Mouse (Mus musculus): Measurements from ENCODE around the gene Ciapin1.

Gene Ciapin1

DNA sequence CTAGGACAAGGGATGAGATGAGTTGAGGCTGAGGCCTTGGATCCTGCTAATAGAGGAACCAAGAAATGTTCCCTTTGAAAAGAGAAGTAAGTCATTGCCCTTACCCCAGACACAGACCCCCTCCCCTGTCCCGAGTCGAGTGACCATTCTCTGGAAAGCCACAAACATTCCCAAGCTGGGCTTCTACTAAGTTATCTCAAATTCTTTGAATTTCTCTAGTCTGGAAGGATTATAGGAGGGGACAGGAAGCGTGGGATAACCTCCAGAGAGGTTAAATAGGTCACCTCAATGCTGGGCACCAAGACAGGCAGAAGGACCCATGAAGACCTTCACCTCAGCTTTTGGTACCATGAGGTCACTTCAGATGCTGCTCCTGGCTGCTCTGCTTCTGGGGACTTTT lies 28.0 kb downstream of the Ciapin1 start, which contains the start of gene Ccl17:
Gene Ccl17, plus strand, starts transcription at position 301 of the 400 bp plus-strand sequence.
- DNase-seq (ENCODE audit: low spot score in 2 of 2) = no peak

DNA sequence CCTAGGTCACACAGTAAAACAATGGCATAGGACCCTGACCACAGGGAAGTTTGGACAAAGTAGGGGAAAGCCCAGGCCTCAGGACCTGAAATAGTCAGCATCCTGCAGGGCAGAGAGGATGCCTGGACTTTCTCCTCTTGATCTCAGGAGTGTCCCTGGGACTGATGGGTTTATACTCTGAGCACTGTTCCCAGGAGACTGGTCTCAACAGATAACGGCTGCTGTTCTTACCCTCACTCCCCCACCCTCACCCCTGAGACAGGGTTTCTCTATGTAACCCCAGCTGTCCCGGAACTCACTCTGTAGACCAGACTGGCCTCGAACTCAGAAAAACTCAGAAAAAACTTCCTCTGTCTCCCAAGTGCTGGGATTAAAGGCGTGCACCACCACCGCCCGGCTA lies 29.8 kb downstream of the Ciapin1 start:
- no peak for DNase-seq (ENCODE audit: low spot score in 2 of 2)

DNA sequence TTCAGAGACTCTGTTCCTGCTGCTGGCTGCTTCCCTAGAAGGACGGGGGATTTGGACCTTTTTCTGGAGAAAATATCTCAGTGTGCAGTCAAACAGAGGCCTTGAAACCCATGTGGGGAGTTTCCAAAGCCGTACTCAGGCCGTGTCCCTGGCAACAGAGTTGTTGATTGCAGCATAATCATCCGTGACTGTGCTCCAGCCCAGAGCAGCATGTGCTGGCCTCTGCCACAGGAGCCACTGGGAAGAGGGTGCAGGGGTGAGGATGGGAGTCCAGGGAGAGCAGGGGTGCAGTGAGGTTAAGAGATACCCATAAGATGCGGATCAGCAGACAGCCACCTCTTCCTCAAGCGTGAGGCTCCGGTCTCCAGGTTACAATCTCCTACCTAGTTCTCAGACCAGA lies 30.7 kb downstream of the Ciapin1 start:
- no peak for DNase-seq (ENCODE audit: low spot score in 2 of 2)

DNA sequence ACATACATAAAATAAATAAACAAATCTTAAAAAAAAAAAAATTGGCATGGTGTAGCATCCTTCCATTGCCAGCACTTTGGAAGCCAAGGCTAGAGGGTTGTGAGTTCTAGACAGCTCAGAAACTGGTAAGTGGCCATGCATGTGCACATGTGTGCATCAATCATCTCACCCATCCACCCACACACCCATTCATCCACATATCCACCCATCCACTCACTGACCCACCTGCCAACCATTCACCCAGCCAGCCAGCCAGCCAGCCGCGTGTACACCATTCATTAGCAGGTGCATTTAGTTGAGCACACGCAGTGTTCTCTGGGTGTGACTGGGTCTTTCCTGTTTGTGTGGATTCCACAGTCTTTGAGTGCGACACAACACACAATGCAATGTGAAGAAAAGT lies 32.3 kb downstream of the Ciapin1 start:
- no peak for DNase-seq (ENCODE audit: low spot score in 2 of 2)

DNA sequence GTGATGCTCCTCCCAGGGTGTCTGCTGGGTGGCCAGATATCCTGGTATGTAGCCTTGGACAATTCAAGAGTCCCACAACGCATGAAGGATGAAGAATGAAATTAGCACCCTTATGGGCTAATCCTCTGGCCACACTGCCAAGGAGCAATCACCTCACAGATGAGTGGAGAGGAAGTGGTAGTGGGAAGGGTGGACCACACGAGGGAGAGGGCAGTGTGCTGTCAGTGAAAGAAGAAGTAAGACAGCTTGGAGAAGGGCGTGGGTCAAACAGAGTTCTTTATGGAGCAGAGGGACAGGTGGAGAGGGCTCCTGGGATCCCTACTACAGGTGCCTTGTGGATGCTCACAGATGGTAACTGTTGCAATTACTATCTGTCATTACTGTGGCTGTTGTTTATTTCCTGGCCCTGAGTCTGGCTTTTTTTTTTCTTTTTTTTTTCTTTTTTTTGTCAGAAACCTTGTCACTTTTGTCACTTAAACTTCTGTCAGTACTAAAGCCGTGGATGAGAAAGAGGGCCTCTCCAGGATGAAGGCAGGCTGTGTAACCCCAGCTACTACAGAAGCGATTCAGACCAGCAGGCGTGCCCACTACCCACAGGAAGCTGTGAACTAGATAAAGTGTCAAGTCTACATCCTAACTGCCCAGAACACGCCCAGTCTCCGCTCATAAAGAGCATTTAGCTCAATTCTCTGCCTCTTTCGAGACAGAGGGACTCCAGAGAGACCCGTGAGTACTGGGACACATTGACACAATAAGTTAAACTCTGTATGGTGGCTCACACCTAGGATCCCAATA lies 33.4 kb downstream of the Ciapin1 start:
- DNase-seq (ENCODE audit: low spot score in 2 of 2) = no peak

DNA sequence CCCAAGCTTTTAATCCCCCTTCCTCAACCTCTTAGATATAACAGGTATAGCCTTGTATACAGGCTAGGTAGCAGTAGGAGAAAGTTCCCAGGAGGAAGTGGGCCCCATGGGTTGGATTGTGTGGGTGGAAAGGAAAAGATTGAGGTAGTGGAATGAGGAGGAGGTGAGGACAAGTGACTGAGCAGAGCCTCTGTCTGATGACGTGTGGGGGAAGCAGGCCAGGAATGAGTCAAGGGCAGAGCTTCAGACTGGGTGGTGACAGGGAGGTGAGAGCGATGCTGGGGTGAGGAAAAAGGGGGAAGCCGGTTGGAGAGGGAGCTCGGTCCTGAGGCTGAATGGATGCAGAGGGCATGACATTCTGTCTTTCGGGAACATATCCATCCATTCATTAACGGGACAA lies 34.6 kb downstream of the Ciapin1 start:
- no peak for DNase-seq (ENCODE audit: low spot score in 2 of 2)

DNA sequence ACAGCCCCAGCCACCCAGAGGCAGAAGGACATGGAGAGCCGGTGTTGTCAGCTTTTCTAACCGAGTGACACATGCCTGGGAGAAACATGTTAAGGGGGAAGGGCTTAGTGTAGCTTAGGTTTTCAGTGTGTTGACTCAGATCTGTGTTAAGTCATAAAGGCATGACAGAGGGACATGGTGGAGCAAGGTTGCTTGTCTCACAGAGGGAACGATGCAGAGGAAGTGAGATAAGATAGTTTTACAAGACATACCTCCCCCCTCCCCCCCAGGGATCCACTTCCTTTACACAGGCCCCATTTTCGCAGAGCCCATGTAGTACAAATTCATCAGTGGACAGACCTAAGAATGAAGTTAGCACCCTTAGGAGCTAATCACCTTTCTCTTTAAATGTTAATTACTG lies 35.8 kb downstream of the Ciapin1 start:
- DNase-seq (ENCODE audit: low spot score in 2 of 2) = no peak

DNA sequence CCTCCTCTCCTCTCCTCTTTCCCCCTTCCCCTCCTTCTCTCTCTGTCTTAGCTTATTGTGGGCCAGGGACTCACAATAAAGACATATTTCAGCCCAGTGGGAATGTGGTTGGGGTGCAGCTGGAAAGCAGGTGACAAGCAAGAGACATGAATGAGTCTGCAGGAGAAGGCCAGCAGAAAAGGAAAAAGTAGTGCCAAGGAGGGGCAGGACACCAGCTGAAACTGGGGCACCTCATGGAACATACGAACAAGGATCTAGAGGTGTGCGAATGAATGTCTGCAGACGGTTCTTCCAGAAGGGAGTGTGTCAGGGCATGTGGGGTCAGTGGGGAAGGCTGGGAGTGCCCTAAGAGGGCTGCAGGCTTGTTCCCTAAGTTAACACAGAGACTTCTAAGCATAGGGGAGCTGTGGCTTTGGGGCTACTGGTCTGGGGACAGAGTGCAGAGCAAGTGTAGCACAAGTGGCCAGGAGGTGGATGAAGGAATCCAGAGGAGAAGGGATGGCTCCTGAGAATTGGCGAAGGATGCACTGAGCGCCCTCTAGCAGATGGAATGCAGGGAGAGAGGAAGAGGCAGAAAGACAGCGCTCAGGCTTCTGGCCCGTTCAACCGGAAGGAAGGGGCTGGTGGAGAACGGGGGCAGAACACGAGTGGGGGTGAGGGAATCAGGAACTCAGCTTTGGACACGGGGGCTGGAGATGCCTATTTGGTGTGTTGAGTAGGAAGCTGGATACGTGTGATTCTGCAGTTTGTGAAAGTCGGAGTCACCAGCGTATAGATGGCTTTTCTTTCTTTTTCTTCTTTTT lies 36.7 kb downstream of the Ciapin1 start:
- DNase-seq (ENCODE audit: low spot score in 2 of 2) = no peak

DNA sequence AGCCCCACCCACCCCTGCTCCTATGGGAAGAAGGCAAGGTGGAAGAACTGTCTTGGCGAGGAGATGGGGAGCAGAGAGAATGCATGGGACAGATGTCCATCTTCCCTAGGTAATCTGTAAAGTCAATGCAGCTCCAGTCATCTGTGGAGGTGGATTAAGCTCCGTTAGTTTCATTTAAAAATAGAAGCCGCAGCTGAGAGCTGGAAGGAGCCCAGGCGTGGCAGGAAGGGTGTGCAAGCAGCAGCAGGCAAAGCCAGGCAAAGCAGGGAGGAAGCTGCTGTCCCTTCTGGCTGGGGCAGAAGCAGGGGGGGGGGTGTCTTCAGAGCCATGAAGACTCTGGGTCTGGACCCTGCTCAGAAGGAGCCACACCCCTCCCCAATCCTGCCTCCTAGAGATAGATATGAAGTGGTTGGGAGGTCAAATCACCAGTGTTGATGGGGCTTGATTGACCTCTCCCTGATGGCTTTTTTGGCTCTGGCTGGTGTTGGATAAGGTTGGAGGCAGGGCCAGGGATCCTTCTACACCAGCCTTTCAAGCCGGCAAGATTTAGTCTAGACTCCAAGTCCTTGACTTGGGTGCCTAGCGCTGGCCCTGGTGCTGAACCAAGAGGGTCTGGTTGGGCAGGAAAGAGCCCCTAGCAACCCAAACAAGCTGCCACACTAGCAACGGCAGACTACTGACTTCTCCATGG lies 37.7 kb downstream of the Ciapin1 start:
- no peak for DNase-seq (ENCODE audit: low spot score in 2 of 2)

DNA sequence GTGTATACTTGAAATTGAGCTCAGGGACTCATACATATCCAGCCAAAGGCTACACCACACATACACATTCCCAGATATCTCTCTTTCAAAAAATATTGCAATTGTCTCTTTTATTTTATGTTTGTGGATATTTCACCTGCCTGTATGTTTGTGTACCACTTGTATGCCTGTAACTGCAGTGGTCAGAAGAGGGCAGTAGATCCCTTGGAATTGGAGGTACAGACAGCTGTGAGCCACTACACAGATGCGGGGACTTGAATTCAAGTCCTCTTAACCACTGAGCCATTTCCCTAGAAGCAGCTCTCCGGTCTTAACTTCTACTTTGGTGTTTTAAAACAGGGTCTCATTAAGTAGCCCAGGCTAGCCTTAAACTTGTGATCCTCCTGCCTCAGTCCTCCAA lies 43.4 kb downstream of the Ciapin1 start:
- no peak for DNase-seq (ENCODE audit: low spot score in 2 of 2)

DNA sequence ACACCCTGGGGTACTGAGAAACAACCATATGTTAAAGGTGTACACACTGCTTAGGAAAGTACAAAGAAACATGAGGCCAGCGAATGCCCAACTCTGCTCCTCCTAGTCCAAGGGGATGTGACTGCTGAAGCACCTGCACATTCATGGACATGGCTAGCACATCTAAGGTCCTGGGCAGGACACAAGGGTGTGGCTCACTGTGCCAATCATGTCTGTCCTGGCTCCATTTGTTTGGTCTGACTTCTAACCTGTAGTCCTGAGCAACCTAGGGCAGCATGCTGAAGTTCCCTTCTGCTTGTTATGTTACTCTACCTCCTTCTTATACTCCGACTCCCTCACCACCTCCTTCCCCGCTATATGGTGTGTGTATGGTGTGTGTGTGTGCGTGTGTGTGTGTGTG lies 43.8 kb downstream of the Ciapin1 start:
- DNase-seq (ENCODE audit: low spot score in 2 of 2) = no peak

DNA sequence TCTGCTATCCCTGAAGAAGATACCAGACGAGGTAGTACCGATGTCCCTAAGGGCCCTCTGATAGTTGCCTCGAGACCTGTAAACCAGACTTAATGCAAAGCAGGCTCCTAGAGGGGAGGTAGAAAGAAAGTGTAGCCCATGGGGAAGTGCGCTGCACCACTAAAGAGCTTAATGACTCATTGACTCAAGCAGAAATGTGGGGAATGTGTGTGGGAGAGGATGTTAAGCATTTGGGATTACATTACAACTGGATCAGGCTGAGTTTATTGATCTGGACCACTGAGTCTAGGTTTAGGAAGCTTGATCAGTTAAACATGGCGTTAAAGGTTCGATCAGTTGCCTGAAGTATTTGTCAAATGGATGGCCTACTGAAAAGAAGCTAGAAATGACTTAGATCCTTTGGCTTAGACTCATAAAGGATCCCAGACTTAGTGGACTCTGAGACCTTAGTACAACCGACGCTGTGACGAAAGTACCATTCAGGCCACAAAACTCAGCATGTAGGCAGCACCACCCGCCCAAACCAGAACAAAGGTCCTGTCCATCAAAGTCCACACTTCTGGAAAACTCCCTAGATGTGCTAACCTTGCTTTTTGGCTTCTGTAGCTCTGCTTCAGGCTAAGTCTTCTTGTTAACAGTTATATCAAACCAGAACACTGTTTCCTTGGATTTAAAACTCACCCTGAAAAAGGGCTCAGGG lies 48.8 kb downstream of the Ciapin1 start:
- no peak for DNase-seq (ENCODE audit: low spot score in 2 of 2)

DNA sequence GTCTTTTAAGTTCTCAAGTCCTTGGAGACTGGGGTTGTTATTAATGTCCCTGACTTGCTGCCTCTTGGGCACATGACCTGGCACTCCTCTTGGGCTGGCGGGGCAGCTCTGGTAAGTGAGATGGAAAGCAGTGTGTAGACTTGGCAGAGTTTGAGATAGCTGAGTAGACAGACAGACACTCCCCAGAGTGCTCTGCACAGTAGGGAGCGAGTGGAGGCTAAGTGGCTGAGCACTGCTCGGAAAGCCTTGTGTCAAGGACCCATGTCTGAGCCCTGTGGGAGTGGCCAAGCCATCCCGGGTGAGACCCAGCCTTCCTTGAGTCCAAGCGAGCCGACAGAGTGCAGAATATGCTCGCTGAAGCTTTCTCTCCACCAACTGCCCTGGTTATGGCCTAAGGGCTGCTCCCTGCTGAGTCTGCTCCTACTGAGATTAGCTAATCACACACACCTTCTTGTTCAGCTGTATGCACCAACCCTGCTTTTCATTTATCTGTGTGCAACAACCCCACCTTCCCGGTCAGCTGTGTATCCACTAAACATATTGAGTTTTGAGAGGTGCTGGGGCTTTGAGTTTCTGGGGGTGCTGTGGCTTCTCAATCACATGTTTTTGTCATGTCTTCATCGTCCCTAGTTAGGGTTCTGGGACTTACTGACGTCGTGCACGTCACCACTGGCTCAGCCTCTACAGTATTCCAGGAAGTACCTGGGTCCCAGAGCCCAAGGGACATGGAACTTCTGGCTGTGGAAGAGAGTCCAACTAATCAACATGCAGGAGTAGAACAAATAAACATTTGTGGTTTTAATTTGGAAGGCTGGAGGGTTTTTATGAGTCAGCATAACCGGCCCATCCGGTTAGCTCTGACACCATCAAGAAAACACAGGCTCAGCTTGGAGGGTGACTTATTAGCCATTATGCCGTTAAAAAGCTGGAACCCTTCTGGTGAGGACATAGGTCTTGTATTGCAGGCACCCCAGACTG lies 50.3 kb downstream of the Ciapin1 start:
- no peak for DNase-seq (ENCODE audit: low spot score in 2 of 2)

DNA sequence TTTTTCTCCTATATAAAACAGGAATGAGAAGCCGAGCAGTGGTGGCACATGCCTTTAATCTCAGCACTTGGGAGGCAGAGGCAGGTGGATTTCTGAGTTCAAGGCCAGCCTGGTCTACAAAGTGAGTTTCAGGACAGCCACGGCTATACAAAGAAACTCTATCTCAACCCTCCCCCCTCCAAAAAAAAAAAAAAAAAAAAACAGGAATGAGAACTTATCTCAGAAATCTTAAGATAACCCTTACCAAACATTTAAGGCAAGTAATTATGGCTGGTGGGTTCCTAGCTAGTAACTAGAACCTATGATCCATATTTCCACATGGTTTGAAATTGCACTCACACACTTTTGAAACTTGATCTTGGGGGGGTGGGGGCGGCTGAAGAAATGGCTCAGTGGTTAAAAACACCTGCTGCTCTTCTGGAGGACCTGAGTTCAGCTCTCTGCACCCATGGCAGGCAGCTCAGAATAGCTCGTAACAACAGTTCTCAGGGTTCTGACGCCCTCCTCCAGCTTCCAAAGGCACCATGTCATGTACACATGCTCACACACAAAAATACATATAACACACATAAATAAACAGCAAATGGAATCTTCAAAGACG lies 52.1 kb downstream of the Ciapin1 start:
- no peak for DNase-seq (ENCODE audit: low spot score in 2 of 2)

DNA sequence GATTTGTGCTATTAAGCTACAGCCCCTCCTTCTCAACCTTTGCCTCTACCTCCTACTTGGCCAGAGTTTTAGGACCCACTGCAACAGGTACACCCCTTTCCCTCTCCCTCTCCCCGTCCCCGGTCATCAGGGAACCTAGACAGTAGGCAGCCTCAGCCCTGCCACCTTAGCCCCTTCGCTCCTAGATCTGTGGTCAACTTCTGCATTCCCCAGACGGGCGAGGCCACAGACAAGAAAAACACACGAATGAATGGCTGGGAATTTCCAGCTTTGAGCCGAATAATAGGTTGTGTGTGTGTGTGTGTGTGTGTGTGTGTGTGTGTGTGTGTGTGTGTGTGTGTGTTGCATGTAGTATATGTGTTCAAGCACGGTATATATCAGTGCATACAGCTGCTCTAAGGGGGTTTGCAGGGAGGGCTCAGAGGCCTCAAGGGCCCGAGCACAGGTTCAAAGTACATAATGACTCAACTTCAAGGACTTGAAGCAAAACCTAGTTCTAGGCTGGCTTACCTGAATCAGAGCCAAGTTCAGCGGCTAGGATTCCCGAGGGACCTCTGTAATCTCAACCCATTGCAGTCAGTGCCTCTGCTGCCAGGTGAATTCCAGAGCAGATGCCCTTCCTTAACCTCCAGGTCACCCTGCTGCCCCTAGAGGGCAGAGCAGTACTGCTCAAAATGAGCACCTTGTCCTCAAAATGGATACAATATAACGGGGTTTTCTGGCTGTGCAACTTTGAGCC lies 52.7 kb downstream of the Ciapin1 start:
- DNase-seq (ENCODE audit: low spot score in 2 of 2) = no peak

DNA sequence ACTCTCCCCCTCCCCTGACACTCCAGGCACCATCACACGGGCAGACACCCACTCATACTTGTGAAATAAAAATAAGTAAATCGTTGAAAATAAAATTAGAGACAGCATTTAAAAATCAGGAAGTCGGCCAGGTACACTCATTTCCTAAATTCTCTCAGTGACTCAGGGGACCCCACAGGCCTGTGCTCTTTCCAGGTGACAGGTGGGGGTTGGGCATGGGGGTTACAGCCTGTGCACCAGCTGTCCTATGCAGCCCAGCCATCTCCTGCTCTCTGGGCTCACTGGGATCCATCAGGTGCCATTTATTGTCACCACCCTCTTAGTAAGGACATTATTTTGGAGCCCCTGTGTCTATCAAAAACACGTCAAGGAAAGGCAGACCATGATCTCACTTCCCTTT lies 54.3 kb downstream of the Ciapin1 start:
- no peak for DNase-seq (ENCODE audit: low spot score in 2 of 2)

DNA sequence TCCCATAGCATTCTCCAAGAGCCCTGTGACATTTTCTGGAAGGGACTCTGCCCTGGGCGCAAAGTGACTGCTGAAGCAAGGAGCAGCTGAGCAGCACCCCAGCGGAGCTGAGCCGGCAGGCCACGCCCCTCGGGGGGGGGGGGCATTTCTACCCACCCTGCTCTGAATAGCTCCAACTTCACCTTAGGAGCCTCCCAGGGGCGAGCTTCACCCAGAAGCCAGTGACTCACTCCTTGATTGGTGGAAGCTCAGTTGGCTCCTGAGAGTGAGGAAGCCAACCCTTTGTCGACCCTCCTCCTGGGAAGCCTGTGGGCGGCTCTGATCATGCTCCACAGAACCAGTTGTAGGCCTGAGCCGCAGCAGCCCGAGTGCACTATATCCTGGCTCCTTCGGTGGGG lies 56.3 kb downstream of the Ciapin1 start:
- no peak for DNase-seq (ENCODE audit: low spot score in 2 of 2)

DNA sequence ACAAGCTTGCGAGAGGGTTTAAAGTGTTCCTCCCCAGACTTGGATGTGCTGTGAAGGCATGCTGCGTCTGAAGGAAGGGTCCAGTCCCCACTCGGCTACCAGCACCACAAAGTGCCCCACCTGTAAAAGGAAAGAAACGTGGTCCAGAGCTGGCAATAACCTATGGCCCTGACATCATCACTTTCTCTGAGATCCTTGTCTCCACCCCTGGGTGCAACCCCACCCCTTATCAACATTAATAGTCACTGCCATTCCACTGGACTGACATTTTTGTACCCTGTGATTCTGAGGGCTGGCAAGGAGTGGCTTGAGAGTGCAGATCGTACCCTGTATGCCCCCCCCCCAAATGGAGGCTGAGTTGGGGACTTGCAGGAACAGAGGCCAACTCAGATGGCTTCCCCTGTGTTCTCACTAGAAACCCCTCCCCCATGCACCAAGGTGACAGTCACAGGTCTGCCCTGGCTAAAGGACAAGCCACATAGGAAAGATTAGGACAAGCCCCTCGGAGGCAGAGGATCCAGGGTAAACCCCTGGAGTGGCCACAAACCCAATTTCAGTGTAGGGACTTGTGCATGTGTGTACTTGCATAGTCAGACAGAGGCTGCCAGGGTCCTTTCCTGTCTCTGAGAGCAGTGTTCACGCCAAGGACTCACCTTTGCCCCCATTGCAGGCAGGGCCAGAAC lies 56.9 kb downstream of the Ciapin1 start:
- no peak for DNase-seq (ENCODE audit: low spot score in 2 of 2)

Data from cerebellum, postnatal 4 days (tissue).